Mouse (Mus musculus): ENCODE measurements at regions not wholly inside any gene's neighbourhood (a gene's known extent, or its start where the extent isn't known, plus 50 kb on each side); places are given as distances from the start of the nearest gene placed in this dataset.

DNA sequence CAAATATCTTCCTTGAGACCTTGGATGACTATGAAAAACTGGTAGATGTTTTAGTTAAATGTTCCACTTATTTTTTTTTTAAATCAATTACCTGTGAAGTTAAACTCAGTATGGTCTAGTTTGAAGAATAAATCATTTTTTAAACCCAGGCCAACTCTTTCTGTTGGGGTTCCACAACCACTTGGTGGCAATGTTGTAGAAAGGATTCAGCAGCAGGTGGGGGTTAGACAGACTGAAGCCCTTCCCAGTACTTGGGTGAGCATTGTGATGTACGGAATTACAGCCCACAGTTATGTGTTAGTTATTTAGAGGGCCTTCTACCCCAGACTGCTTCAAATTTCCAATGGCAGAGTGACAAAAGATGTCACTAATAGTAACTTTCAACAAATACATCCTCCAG is 375.0 kb downstream of the Pros1 start:
- Histone ChIP-seq H3ac (ENCODE audit: control insufficient read depth, insufficient read length) (no peak overlapping the region), H3K79me2 (ENCODE audit: control insufficient read depth, insufficient read depth) (no peaks in the 10 kb centered on the region), H3K4me2 (ENCODE audit: low read depth) (no peak overlapping the region), H3K27me3 (ENCODE audit: control insufficient read depth, insufficient read depth, insufficient read length) (no peaks in the 10 kb centered on the region), H3K4me3 (no peak overlapping the region), H3K36me3 (ENCODE audit: control insufficient read depth, insufficient read depth) (no peaks in the 10 kb centered on the region)
- no peak for TF ChIP-seq POLR2AphosphoS2 (IDR thresholded peaks at IDR 0.05; ENCODE audit: insufficient read length, low read depth)
- TF ChIP-seq TCF3 (IDR thresholded peaks at IDR 0.05; ENCODE audit: insufficient read length, low read depth) = no peak
- no peak for TF ChIP-seq MAX (IDR thresholded peaks at IDR 0.05; ENCODE audit: low read depth)
- TF ChIP-seq USF1 (IDR thresholded peaks at IDR 0.05; ENCODE audit: low read depth) = no peak
- no peak for TF ChIP-seq MYOG (IDR thresholded peaks at IDR 0.05; ENCODE audit: control insufficient read depth in 1 of 3, insufficient read depth in 1 of 3, insufficient read length in 2 of 3, low read depth in 2 of 3)
- no peak for TF ChIP-seq E2F4 (IDR thresholded peaks at IDR 0.05; ENCODE audit: insufficient read depth)
- no peak for TF ChIP-seq REST (IDR thresholded peaks at IDR 0.05; ENCODE audit: insufficient read depth, insufficient read length)
- TF ChIP-seq TCF12 (IDR thresholded peaks at IDR 0.05; ENCODE audit: insufficient read depth, poor library complexity, severe bottlenecking) = no peak
- TF ChIP-seq CEBPB (IDR thresholded peaks at IDR 0.05; ENCODE audit: insufficient read depth, poor library complexity, severe bottlenecking) = no peak
- no peak for TF ChIP-seq MYOD1 (IDR thresholded peaks at IDR 0.05; ENCODE audit: control insufficient read depth in 1 of 3, insufficient read length in 2 of 3, low read depth in 2 of 3)
- TF ChIP-seq SRF (IDR thresholded peaks at IDR 0.05; ENCODE audit: control insufficient read depth, insufficient read length, low read depth) = no peak
- no peak for TF ChIP-seq POLR2A (IDR thresholded peaks at IDR 0.05; ENCODE audit: insufficient read length, low read depth)

DNA sequence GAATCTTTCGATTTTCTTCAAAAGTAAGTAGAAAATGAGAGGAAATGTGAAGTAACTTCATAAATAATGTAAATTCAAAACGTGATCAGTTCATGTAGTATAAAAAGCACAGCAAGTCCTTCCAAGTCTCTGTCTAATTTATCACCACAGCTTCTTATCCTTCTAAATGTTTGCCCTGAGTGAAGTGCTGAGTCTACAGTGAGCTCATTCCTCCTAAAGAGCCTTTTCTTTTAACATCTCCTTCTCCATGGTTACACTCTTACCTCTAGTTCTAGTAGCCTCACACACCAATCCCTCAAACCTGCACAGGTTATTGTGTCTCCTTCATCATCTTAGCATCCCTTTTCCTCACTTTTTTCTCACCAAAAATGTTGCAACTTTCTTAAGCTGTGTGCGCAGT is 375.5 kb downstream of the Pros1 start:
- Histone ChIP-seq H3ac (ENCODE audit: control insufficient read depth, insufficient read length) (no peak overlapping the region), H3K4me2 (ENCODE audit: low read depth) (no peak overlapping the region), H3K79me2 (ENCODE audit: control insufficient read depth, insufficient read depth) (no peaks in the 10 kb centered on the region), H3K4me3 (no peak overlapping the region), H3K27me3 (ENCODE audit: control insufficient read depth, insufficient read depth, insufficient read length) (no peaks in the 10 kb centered on the region), H3K36me3 (ENCODE audit: control insufficient read depth, insufficient read depth) (no peaks in the 10 kb centered on the region)
- TF ChIP-seq TCF3 (IDR thresholded peaks at IDR 0.05; ENCODE audit: insufficient read length, low read depth) = no peak
- TF ChIP-seq SRF (IDR thresholded peaks at IDR 0.05; ENCODE audit: control insufficient read depth, insufficient read length, low read depth) = no peak
- TF ChIP-seq MAX (IDR thresholded peaks at IDR 0.05; ENCODE audit: low read depth) = no peak
- no peak for TF ChIP-seq TCF12 (IDR thresholded peaks at IDR 0.05; ENCODE audit: insufficient read depth, poor library complexity, severe bottlenecking)
- no peak for TF ChIP-seq POLR2AphosphoS2 (IDR thresholded peaks at IDR 0.05; ENCODE audit: insufficient read length, low read depth)

DNA sequence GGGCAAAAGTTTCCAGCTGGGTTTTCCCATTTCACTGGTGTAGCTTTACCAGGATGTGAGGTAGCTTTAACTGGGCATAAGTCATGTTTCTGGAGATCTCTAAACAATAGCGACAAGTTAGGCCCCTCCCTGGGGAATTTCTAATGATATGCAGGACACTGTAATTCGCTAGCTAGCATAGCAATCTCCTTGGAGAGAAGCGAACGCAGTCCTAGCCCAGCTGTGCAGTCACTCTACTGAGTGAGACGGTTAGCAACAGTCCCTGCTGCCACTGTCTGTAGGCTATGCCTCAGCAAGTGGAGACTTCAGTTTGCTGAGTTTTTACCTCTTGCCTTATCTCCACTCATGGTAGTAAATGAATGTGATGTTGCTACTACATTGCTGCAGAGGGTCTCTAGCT is 416.1 kb downstream of the Pros1 start:
- H3ac ChIP-seq (ENCODE audit: control insufficient read depth, insufficient read length) = no peak overlapping the region
- no peaks in the 10 kb centered on the region for H3K79me2 ChIP-seq (ENCODE audit: control insufficient read depth, insufficient read depth)
- TF ChIP-seq TCF12 (IDR thresholded peaks at IDR 0.05; ENCODE audit: insufficient read depth, poor library complexity, severe bottlenecking) (no peak), CEBPB (IDR thresholded peaks at IDR 0.05; ENCODE audit: insufficient read depth, poor library complexity, severe bottlenecking) (no peak), MYOD1 (IDR thresholded peaks at IDR 0.05; ENCODE audit: control insufficient read depth in 1 of 3, insufficient read length in 2 of 3, low read depth in 2 of 3) (no peak)
- H3K4me2 ChIP-seq (ENCODE audit: low read depth) = no peak overlapping the region
- no peak overlapping the region for H3K4me3 ChIP-seq
- H3K27me3 ChIP-seq (ENCODE audit: control insufficient read depth, insufficient read depth, insufficient read length) = no peaks in the 10 kb centered on the region
- H3K36me3 ChIP-seq (ENCODE audit: control insufficient read depth, insufficient read depth) = no peaks in the 10 kb centered on the region

GRCm38 (mm10) chr16:63277556-63277955 is 423.4 kb downstream of the Pros1 start:
- H3ac ChIP-seq (ENCODE audit: control insufficient read depth, insufficient read length) = no peak overlapping the region
- H3K4me2 ChIP-seq (ENCODE audit: low read depth) = no peak overlapping the region
- no peaks in the 10 kb centered on the region for H3K36me3 ChIP-seq (ENCODE audit: control insufficient read depth, insufficient read depth)
- no peak overlapping the region for H3K4me3 ChIP-seq
- no peaks in the 10 kb centered on the region for H3K79me2 ChIP-seq (ENCODE audit: control insufficient read depth, insufficient read depth)
- TF ChIP-seq POLR2A (IDR thresholded peaks at IDR 0.05; ENCODE audit: insufficient read length, low read depth) (no peak), REST (IDR thresholded peaks at IDR 0.05; ENCODE audit: insufficient read depth, insufficient read length) (no peak), USF1 (IDR thresholded peaks at IDR 0.05; ENCODE audit: low read depth) (no peak), TCF3 (IDR thresholded peaks at IDR 0.05; ENCODE audit: insufficient read length, low read depth) (no peak), MYOD1 (IDR thresholded peaks at IDR 0.05; ENCODE audit: control insufficient read depth in 1 of 3, insufficient read length in 2 of 3, low read depth in 2 of 3) (no peak), POLR2AphosphoS2 (IDR thresholded peaks at IDR 0.05; ENCODE audit: insufficient read length, low read depth) (no peak), CEBPB (IDR thresholded peaks at IDR 0.05; ENCODE audit: insufficient read depth, poor library complexity, severe bottlenecking) (no peak), SRF (IDR thresholded peaks at IDR 0.05; ENCODE audit: control insufficient read depth, insufficient read length, low read depth) (no peak), E2F4 (IDR thresholded peaks at IDR 0.05; ENCODE audit: insufficient read depth) (no peak), TCF12 (IDR thresholded peaks at IDR 0.05; ENCODE audit: insufficient read depth, poor library complexity, severe bottlenecking) (no peak), MYOG (IDR thresholded peaks at IDR 0.05; ENCODE audit: control insufficient read depth in 1 of 3, insufficient read depth in 1 of 3, insufficient read length in 2 of 3, low read depth in 2 of 3) (no peak), MAX (IDR thresholded peaks at IDR 0.05; ENCODE audit: low read depth) (no peak)
- H3K27me3 ChIP-seq (ENCODE audit: control insufficient read depth, insufficient read depth, insufficient read length) = no peaks in the 10 kb centered on the region

DNA sequence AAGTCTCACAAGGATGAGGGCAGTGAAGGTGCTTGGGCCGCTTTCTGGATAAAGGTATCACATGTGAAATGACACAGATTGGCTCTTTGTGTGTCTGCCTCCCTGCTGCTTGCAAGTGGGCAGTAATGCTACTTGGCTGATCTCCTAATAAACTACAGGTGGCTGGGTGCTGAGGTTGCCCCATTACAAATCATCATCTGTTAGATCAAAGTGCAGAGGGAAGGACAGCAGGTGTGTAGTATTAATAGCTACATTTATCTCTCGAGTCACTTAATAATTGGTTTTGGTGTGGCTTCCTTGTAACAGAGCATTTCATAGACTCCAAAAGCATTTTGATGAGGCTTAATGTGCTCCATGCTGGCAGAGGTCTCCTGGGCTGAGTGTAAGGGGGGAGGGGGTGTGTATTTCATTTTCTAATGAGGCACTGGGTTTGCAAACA is 424.2 kb downstream of the Pros1 start:
- Histone ChIP-seq H3K36me3 (ENCODE audit: control insufficient read depth, insufficient read depth) (no peaks in the 10 kb centered on the region), H3K27me3 (ENCODE audit: control insufficient read depth, insufficient read depth, insufficient read length) (no peaks in the 10 kb centered on the region), H3K79me2 (ENCODE audit: control insufficient read depth, insufficient read depth) (no peaks in the 10 kb centered on the region), H3ac (ENCODE audit: control insufficient read depth, insufficient read length) (no peak overlapping the region), H3K4me2 (ENCODE audit: low read depth) (no peak overlapping the region), H3K4me3 (no peak overlapping the region)
- no peak for TF ChIP-seq USF1 (IDR thresholded peaks at IDR 0.05; ENCODE audit: low read depth)
- no peak for TF ChIP-seq POLR2AphosphoS2 (IDR thresholded peaks at IDR 0.05; ENCODE audit: insufficient read length, low read depth)
- TF ChIP-seq TCF3 (IDR thresholded peaks at IDR 0.05; ENCODE audit: insufficient read length, low read depth) = no peak
- TF ChIP-seq CEBPB (IDR thresholded peaks at IDR 0.05; ENCODE audit: insufficient read depth, poor library complexity, severe bottlenecking) = peak; percentile 80
- no peak for TF ChIP-seq MAX (IDR thresholded peaks at IDR 0.05; ENCODE audit: low read depth)
- TF ChIP-seq POLR2A (IDR thresholded peaks at IDR 0.05; ENCODE audit: insufficient read length, low read depth) = no peak
- TF ChIP-seq E2F4 (IDR thresholded peaks at IDR 0.05; ENCODE audit: insufficient read depth) = no peak
- no peak for TF ChIP-seq REST (IDR thresholded peaks at IDR 0.05; ENCODE audit: insufficient read depth, insufficient read length)
- no peak for TF ChIP-seq SRF (IDR thresholded peaks at IDR 0.05; ENCODE audit: control insufficient read depth, insufficient read length, low read depth)
- TF ChIP-seq MYOD1 (IDR thresholded peaks at IDR 0.05; ENCODE audit: control insufficient read depth in 1 of 3, insufficient read length in 2 of 3, low read depth in 2 of 3) = peak in 2 of 3 experiments; percentile 39 to 76
- peak in 2 of 3 experiments; percentile 7 to 22 for TF ChIP-seq MYOG (IDR thresholded peaks at IDR 0.05; ENCODE audit: control insufficient read depth in 1 of 3, insufficient read depth in 1 of 3, insufficient read length in 2 of 3, low read depth in 2 of 3)
- peak; percentile 70 for TF ChIP-seq TCF12 (IDR thresholded peaks at IDR 0.05; ENCODE audit: insufficient read depth, poor library complexity, severe bottlenecking)
